Mouse (Mus musculus): ENCODE measurements around the gene Defa23. TPM values are rescaled to one million over a fixed set of nuclear protein-coding genes. Genes with fewer than 3 reads are reported as not detected.
"Not testable (repeated sequence)": the region's sequence is repeated elsewhere in the genome, so short reads cannot be mapped to it uniquely, and the experiment has no call there.

Gene Defa23
- total RNA-seq (2015; ENCODE audit: low replicate concordance) (not detected in 2 replicates), total RNA-seq (2017; ENCODE audit: low replicate concordance) (not detected in 2 replicates)

DNA sequence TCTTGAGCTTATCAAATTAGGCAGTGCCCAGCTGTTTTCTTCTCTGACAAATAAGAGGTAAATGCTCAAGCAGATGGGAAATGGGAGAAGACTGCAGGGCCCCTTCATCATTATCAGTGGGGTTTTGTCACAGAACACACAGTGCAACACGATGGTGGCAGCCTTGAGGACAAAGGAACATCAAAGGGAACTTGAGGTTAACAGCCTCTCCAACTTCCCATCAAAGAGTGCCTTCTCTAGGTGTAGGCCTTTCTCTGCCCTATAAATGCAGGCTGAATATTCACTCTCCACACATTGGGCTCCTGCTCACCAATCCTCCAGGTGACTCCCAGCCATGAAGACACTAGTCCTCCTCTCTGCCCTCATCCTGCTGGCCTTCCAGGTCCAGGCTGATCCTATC is at the start of gene Defa23:
TSS of gene Defa23 (plus strand) at position 301 of the 400 bp plus-strand sequence.
- not testable (repeated sequence) for ATAC-seq (replicated peaks; ENCODE audit: low FRiP score, poor library complexity, severe bottlenecking)

GRCm38 (mm10) chr8:21006801-21007200 is 48.0 kb upstream of the Defa23 start:
- ATAC-seq (replicated peaks; ENCODE audit: low FRiP score, poor library complexity, severe bottlenecking), result no peak

GRCm38 (mm10) chr8:21008578-21008977 is 46.3 kb upstream of the Defa23 start:
- not testable (repeated sequence) for ATAC-seq (replicated peaks; ENCODE audit: low FRiP score, poor library complexity, severe bottlenecking)

DNA sequence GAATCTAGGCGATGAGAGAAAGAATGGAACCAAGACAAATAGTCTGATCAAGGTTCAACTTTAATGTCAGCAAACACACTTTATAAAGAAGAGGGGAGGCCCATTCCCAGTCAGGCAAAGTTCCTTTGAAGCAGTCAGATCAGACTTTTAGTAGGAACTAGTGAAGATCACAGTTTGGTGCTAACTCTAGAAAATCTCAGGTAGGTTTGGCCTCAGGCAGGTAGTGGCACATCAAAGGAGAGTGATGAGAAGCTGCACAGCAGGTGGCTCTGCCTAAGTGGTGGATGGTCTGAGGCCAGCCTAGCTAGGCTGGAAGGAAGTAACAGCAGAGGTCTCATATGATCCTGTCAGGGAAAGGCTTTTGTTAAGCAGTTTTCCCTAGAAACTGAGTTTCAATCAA is 44.3 kb upstream of the Defa23 start:
- ATAC-seq (replicated peaks; ENCODE audit: low FRiP score, poor library complexity, severe bottlenecking), result not testable (repeated sequence)

- not testable (repeated sequence) for ATAC-seq (replicated peaks; ENCODE audit: low FRiP score, poor library complexity, severe bottlenecking)
Observed at GRCm38 (mm10) chr8:21025245-21025644, 29.6 kb upstream of the Defa23 start, which contains the start of gene Defa21. Gene Defa21 (plus strand): TSS chr8:21025545.

GRCm38 (mm10) chr8:21064738-21065137 is 9.9 kb downstream of the Defa23 start, which contains the start of gene Defa35:
Gene Defa35 (plus strand): TSS chr8:21065038.
- not testable (repeated sequence) for ATAC-seq (replicated peaks; ENCODE audit: low FRiP score, poor library complexity, severe bottlenecking)

- not testable (repeated sequence) for ATAC-seq (replicated peaks; ENCODE audit: low FRiP score, poor library complexity, severe bottlenecking)
Observed at GRCm38 (mm10) chr8:21084142-21084541, 29.3 kb downstream of the Defa23 start, which contains the start of gene Defa25. Gene Defa25 (plus strand): TSS chr8:21084442.

- no peak for ATAC-seq (replicated peaks; ENCODE audit: low FRiP score, poor library complexity, severe bottlenecking)
Observed at GRCm38 (mm10) chr8:21093106-21093505, 38.3 kb downstream of the Defa23 start.

GRCm38 (mm10) chr8:21095950-21096349 is 41.1 kb downstream of the Defa23 start, which contains the start of gene Gm14851:
Gene Gm14851 (minus strand): TSS chr8:21096050.
- ATAC-seq (replicated peaks; ENCODE audit: low FRiP score, poor library complexity, severe bottlenecking), result not testable (repeated sequence)

Other genes starting within 250 kb of the Defa23 start
- not detected in 2 replicates for gene Defb33, start 162.4 kb upstream of the Defa23 start, total RNA-seq (2015; ENCODE audit: low replicate concordance)
- not detected in 2 replicates for gene Defb33, start 162.4 kb upstream of the Defa23 start, total RNA-seq (2017; ENCODE audit: low replicate concordance)
- not detected in 2 replicates for gene Gm15056, start 152.4 kb upstream of the Defa23 start, total RNA-seq (2015; ENCODE audit: low replicate concordance)
- not detected in 2 replicates for gene Gm15056, start 152.4 kb upstream of the Defa23 start, total RNA-seq (2017; ENCODE audit: low replicate concordance)
- not detected in 2 replicates for gene Gm6040, start 133.0 kb upstream of the Defa23 start, total RNA-seq (2015; ENCODE audit: low replicate concordance)
- gene Gm6040, start 133.0 kb upstream of the Defa23 start, total RNA-seq (2017; ENCODE audit: low replicate concordance), result not detected in 2 replicates
- gene AY761185, start 110.3 kb upstream of the Defa23 start, total RNA-seq (2015; ENCODE audit: low replicate concordance), result not detected in 2 replicates
- not detected in 2 replicates for gene AY761185, start 110.3 kb upstream of the Defa23 start, total RNA-seq (2017; ENCODE audit: low replicate concordance)
- not detected in 2 replicates for gene Defa21, start 29.5 kb upstream of the Defa23 start, total RNA-seq (2015; ENCODE audit: low replicate concordance)
- gene Defa21, start 29.5 kb upstream of the Defa23 start, total RNA-seq (2017; ENCODE audit: low replicate concordance), result not detected in 2 replicates
- not detected in 2 replicates for gene Defa35, start 10.0 kb downstream of the Defa23 start, total RNA-seq (2015; ENCODE audit: low replicate concordance)
- gene Defa35, start 10.0 kb downstream of the Defa23 start, total RNA-seq (2017; ENCODE audit: low replicate concordance), result not detected in 2 replicates
- not detected in 2 replicates for gene Defa25, start 29.4 kb downstream of the Defa23 start, total RNA-seq (2015; ENCODE audit: low replicate concordance)
- not detected in 2 replicates for gene Defa25, start 29.4 kb downstream of the Defa23 start, total RNA-seq (2017; ENCODE audit: low replicate concordance)
- gene Gm14851, start 41.0 kb downstream of the Defa23 start, total RNA-seq (2015; ENCODE audit: low replicate concordance), result not detected in 2 replicates
- gene Gm14851, start 41.0 kb downstream of the Defa23 start, total RNA-seq (2017; ENCODE audit: low replicate concordance), result not detected in 2 replicates
- not detected in 2 replicates for gene Defa30, start 79.6 kb downstream of the Defa23 start, total RNA-seq (2015; ENCODE audit: low replicate concordance)
- gene Defa30, start 79.6 kb downstream of the Defa23 start, total RNA-seq (2017; ENCODE audit: low replicate concordance), result not detected in 2 replicates
- not detected in 2 replicates for gene Defa22, start 107.2 kb downstream of the Defa23 start, total RNA-seq (2015; ENCODE audit: low replicate concordance)
- not detected in 2 replicates for gene Defa22, start 107.2 kb downstream of the Defa23 start, total RNA-seq (2017; ENCODE audit: low replicate concordance)
- not detected in 2 replicates for gene Defa31, start 136.6 kb downstream of the Defa23 start, total RNA-seq (2015; ENCODE audit: low replicate concordance)
- gene Defa31, start 136.6 kb downstream of the Defa23 start, total RNA-seq (2017; ENCODE audit: low replicate concordance), result not detected in 2 replicates
- not detected in 2 replicates for gene Gm15293, start 146.5 kb downstream of the Defa23 start, total RNA-seq (2015; ENCODE audit: low replicate concordance)
- gene Gm15293, start 146.5 kb downstream of the Defa23 start, total RNA-seq (2017; ENCODE audit: low replicate concordance), result not detected in 2 replicates
- not detected in 2 replicates for gene Gm15292, start 194.7 kb downstream of the Defa23 start, total RNA-seq (2015; ENCODE audit: low replicate concordance)
- gene Gm15292, start 194.7 kb downstream of the Defa23 start, total RNA-seq (2017; ENCODE audit: low replicate concordance), result not detected in 2 replicates

Measured in erythroid progenitor cell, adult 5-6 weeks (primary cell).